Mouse (Mus musculus): ENCODE data around the gene Flna.

DNA sequence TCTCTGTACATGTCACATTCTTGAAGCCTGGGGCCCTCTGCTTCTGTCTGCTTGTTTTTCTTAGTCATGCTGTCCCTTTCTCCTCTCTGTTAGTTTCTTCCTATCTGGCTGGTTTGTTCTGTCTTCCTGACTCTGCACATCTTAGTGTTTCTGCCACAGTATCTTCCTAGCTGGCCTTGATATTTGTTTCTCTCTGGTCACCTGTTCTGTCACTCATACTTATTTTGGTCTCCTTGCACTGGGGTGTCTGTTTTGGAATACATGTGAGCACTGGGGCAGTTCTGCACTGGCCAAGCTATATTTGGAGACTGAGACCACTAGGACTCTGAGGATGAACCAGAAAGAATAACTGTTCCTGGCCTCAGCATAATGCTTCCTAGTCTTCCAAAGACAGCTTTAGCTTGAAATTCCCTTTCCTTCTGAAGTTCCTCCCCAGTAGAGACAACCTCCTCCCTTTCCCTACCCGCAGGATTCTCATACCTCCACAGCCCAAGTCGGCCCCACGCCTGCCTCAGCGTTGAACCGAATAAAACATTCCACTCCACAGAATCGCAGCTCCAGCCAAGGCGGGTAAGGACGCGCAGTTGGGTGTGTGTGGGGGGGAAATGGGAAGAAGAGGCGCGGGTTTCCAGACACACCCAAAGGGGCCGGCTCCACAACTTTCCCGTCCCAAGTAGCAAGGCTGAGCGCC lies 31.6 kb upstream of the Flna start:
- TF ChIP-seq CTCF (IDR thresholded peaks at IDR 0.05; ENCODE audit: control insufficient read depth, insufficient read depth, insufficient replicate concordance, low read depth, low read length) (no peak), POLR2A (IDR thresholded peaks at IDR 0.05; ENCODE audit: control insufficient read depth, low read depth, low read length) (no peak)
